Mouse (Mus musculus): ENCODE measurements around the gene Syt6. TPM values are rescaled to one million over a fixed set of nuclear protein-coding genes. Genes with fewer than 3 reads are reported as not detected.

Gene Syt6
- polyA plus RNA-seq, 1 experiment from 2014 or later = 0.62 TPM

GRCm38 (mm10) chr3:103592636-103593035, 17.6 kb downstream of the Syt6 start:
- Histone ChIP-seq H3K9me3 (ENCODE audit: control insufficient read depth, low read length) (no peaks in the 10 kb centered on the region), H3K4me1 (ENCODE audit: control insufficient read depth, insufficient read depth, low read length) (no peaks in the 10 kb centered on the region), H3K27me3 (replicated peaks; ENCODE audit: control insufficient read depth, insufficient read depth, low read length) (no peaks in the 10 kb centered on the region), H3K27ac (ENCODE audit: low read length) (no peak overlapping the region), H3K4me3 (ENCODE audit: low read length) (no peak overlapping the region), H3K4me2 (ENCODE audit: low read depth, low read length) (no peak overlapping the region), H3K36me3 (ENCODE audit: control insufficient read depth, insufficient read depth, low read length) (no peaks in the 10 kb centered on the region), H3K9ac (ENCODE audit: low read depth, low read length) (no peak overlapping the region)
- ATAC-seq = no peak
- WGBS = 86% methylated on average over 5 of the region's 5 CpGs

- WGBS = 59% methylated on average over 5 of the region's 5 CpGs
- H3K36me3 ChIP-seq (ENCODE audit: control insufficient read depth, insufficient read depth, low read length) = no peaks in the 10 kb centered on the region
- H3K4me2 ChIP-seq (ENCODE audit: low read depth, low read length) = no peak overlapping the region
Measured at GRCm38 (mm10) chr3:103593631-103594030, 18.6 kb downstream of the Syt6 start.

GRCm38 (mm10) chr3:103595271-103595810, 20.3 kb downstream of the Syt6 start:
- Histone ChIP-seq H3K4me3 (ENCODE audit: low read length) (no peak overlapping the region), H3K36me3 (ENCODE audit: control insufficient read depth, insufficient read depth, low read length) (no peaks in the 10 kb centered on the region), H3K9ac (ENCODE audit: low read depth, low read length) (no peak overlapping the region), H3K27me3 (replicated peaks; ENCODE audit: control insufficient read depth, insufficient read depth, low read length) (no peaks in the 10 kb centered on the region), H3K4me1 (ENCODE audit: control insufficient read depth, insufficient read depth, low read length) (no peaks in the 10 kb centered on the region), H3K9me3 (ENCODE audit: control insufficient read depth, low read length) (no peaks in the 10 kb centered on the region), H3K4me2 (ENCODE audit: low read depth, low read length) (no peak overlapping the region), H3K27ac (ENCODE audit: low read length) (no peak overlapping the region)
- WGBS = 84% methylated on average over 7 of the region's 7 CpGs
- no peak for ATAC-seq

More at GRCm38 (mm10) chr3:103593631-103594030, 18.6 kb downstream of the Syt6 start:
- H3K4me3 ChIP-seq (ENCODE audit: low read length) = no peak overlapping the region
- no peak overlapping the region for H3K27ac ChIP-seq (ENCODE audit: low read length)
- no peaks in the 10 kb centered on the region for H3K27me3 ChIP-seq (replicated peaks; ENCODE audit: control insufficient read depth, insufficient read depth, low read length)
- H3K9ac ChIP-seq (ENCODE audit: low read depth, low read length) = no peak overlapping the region
- ATAC-seq = no peak
- H3K9me3 ChIP-seq (ENCODE audit: control insufficient read depth, low read length) = no peaks in the 10 kb centered on the region
- H3K4me1 ChIP-seq (ENCODE audit: control insufficient read depth, insufficient read depth, low read length) = no peaks in the 10 kb centered on the region

GRCm38 (mm10) chr3:103597586-103597985, 22.6 kb downstream of the Syt6 start:
- Histone ChIP-seq H3K4me1 (ENCODE audit: control insufficient read depth, insufficient read depth, low read length) (no peaks in the 10 kb centered on the region), H3K9me3 (ENCODE audit: control insufficient read depth, low read length) (no peaks in the 10 kb centered on the region), H3K4me2 (ENCODE audit: low read depth, low read length) (no peak overlapping the region), H3K4me3 (ENCODE audit: low read length) (no peak overlapping the region), H3K27me3 (replicated peaks; ENCODE audit: control insufficient read depth, insufficient read depth, low read length) (no peaks in the 10 kb centered on the region), H3K27ac (ENCODE audit: low read length) (no peak overlapping the region), H3K9ac (ENCODE audit: low read depth, low read length) (no peak overlapping the region), H3K36me3 (ENCODE audit: control insufficient read depth, insufficient read depth, low read length) (no peaks in the 10 kb centered on the region)
- WGBS = 87% methylated on average over 4 of the region's 4 CpGs
- ATAC-seq = no peak

- Histone ChIP-seq H3K4me1 (ENCODE audit: control insufficient read depth, insufficient read depth, low read length) (no peaks in the 10 kb centered on the region), H3K27ac (ENCODE audit: low read length) (no peak overlapping the region), H3K4me3 (ENCODE audit: low read length) (no peak overlapping the region), H3K36me3 (ENCODE audit: control insufficient read depth, insufficient read depth, low read length) (no peaks in the 10 kb centered on the region), H3K27me3 (replicated peaks; ENCODE audit: control insufficient read depth, insufficient read depth, low read length) (no peaks in the 10 kb centered on the region), H3K9me3 (ENCODE audit: control insufficient read depth, low read length) (no peaks in the 10 kb centered on the region), H3K9ac (ENCODE audit: low read depth, low read length) (no peak overlapping the region), H3K4me2 (ENCODE audit: low read depth, low read length) (no peak overlapping the region)
- WGBS = 58% methylated on average over 7 of the region's 7 CpGs
- no peak for ATAC-seq
Measured at GRCm38 (mm10) chr3:103601011-103601410, 26.0 kb downstream of the Syt6 start.

- H3K27ac ChIP-seq (ENCODE audit: low read length) = no peak overlapping the region
- H3K36me3 ChIP-seq (ENCODE audit: control insufficient read depth, insufficient read depth, low read length) = no peaks in the 10 kb centered on the region
- no peak overlapping the region for H3K4me3 ChIP-seq (ENCODE audit: low read length)
- no peaks in the 10 kb centered on the region for H3K9me3 ChIP-seq (ENCODE audit: control insufficient read depth, low read length)
- WGBS = 68% methylated on average over 1 of the region's 1 CpGs
- no peaks in the 10 kb centered on the region for H3K27me3 ChIP-seq (replicated peaks; ENCODE audit: control insufficient read depth, insufficient read depth, low read length)
- H3K9ac ChIP-seq (ENCODE audit: low read depth, low read length) = no peak overlapping the region
- no peak for ATAC-seq
- H3K4me2 ChIP-seq (ENCODE audit: low read depth, low read length) = no peak overlapping the region
- no peaks in the 10 kb centered on the region for H3K4me1 ChIP-seq (ENCODE audit: control insufficient read depth, insufficient read depth, low read length)
Measured at GRCm38 (mm10) chr3:103601561-103601960, 26.5 kb downstream of the Syt6 start.

- no peaks in the 10 kb centered on the region for H3K4me1 ChIP-seq (ENCODE audit: control insufficient read depth, insufficient read depth, low read length)
- H3K36me3 ChIP-seq (ENCODE audit: control insufficient read depth, insufficient read depth, low read length) = no peaks in the 10 kb centered on the region
- no peak overlapping the region for H3K27ac ChIP-seq (ENCODE audit: low read length)
- no peak overlapping the region for H3K9ac ChIP-seq (ENCODE audit: low read depth, low read length)
- no peak overlapping the region for H3K4me3 ChIP-seq (ENCODE audit: low read length)
- WGBS = 87% methylated on average over 6 of the region's 6 CpGs
- ATAC-seq = no peak
- H3K4me2 ChIP-seq (ENCODE audit: low read depth, low read length) = no peak overlapping the region
- H3K9me3 ChIP-seq (ENCODE audit: control insufficient read depth, low read length) = no peaks in the 10 kb centered on the region
- no peaks in the 10 kb centered on the region for H3K27me3 ChIP-seq (replicated peaks; ENCODE audit: control insufficient read depth, insufficient read depth, low read length)
Measured at GRCm38 (mm10) chr3:103606045-103606597, 31.1 kb downstream of the Syt6 start.

GRCm38 (mm10) chr3:103606660-103607595, 31.9 kb downstream of the Syt6 start:
- H3K9me3 ChIP-seq (ENCODE audit: control insufficient read depth, low read length) = no peaks in the 10 kb centered on the region
- no peaks in the 10 kb centered on the region for H3K27me3 ChIP-seq (replicated peaks; ENCODE audit: control insufficient read depth, insufficient read depth, low read length)
- H3K4me2 ChIP-seq (ENCODE audit: low read depth, low read length) = no peak overlapping the region
- no peak overlapping the region for H3K27ac ChIP-seq (ENCODE audit: low read length)
- H3K36me3 ChIP-seq (ENCODE audit: control insufficient read depth, insufficient read depth, low read length) = no peaks in the 10 kb centered on the region
- H3K4me1 ChIP-seq (ENCODE audit: control insufficient read depth, insufficient read depth, low read length) = no peaks in the 10 kb centered on the region
- H3K4me3 ChIP-seq (ENCODE audit: low read length) = no peak overlapping the region
- H3K9ac ChIP-seq (ENCODE audit: low read depth, low read length) = no peak overlapping the region
- no peak for ATAC-seq
- 79% methylated on average over 13 of the region's 13 CpGs for WGBS

- no peaks in the 10 kb centered on the region for H3K4me1 ChIP-seq (ENCODE audit: control insufficient read depth, insufficient read depth, low read length)
- H3K27me3 ChIP-seq (replicated peaks; ENCODE audit: control insufficient read depth, insufficient read depth, low read length) = no peaks in the 10 kb centered on the region
- 90% methylated on average over 5 of the region's 5 CpGs for WGBS
- H3K4me2 ChIP-seq (ENCODE audit: low read depth, low read length) = no peak overlapping the region
- ATAC-seq = no peak
- no peak overlapping the region for H3K9ac ChIP-seq (ENCODE audit: low read depth, low read length)
- H3K4me3 ChIP-seq (ENCODE audit: low read length) = no peak overlapping the region
- H3K27ac ChIP-seq (ENCODE audit: low read length) = no peak overlapping the region
- no peaks in the 10 kb centered on the region for H3K9me3 ChIP-seq (ENCODE audit: control insufficient read depth, low read length)
- no peaks in the 10 kb centered on the region for H3K36me3 ChIP-seq (ENCODE audit: control insufficient read depth, insufficient read depth, low read length)
Measured at GRCm38 (mm10) chr3:103610231-103610630, 35.2 kb downstream of the Syt6 start.
